Mouse (Mus musculus) CD4-positive naive resting alpha-beta T cell, adult 57 days (primary cell): ENCODE measurements around the gene Pbsn. TPM values are rescaled to one million over a fixed set of nuclear protein-coding genes. Genes with fewer than 3 reads are reported as not detected.

Experiments
- total RNA-seq: library from RNA; stranded (reverse); gene quantifications from one replicate; pipeline ENCODE4 v1.2.4, GENCODE M21; 2023

The Pbsn gene
- total RNA-seq, result not detected

GRCm38 (mm10) chrX:77853523-77853922 lies at the start of gene Pbsn:
Pbsn (minus strand) TSS chrX:77853623.

GRCm38 (mm10) chrX:77864458-77864857 lies 11.0 kb upstream of the Pbsn start, which contains the start of gene Gm14744:
Gm14744 (plus strand) TSS chrX:77864758.

DNA sequence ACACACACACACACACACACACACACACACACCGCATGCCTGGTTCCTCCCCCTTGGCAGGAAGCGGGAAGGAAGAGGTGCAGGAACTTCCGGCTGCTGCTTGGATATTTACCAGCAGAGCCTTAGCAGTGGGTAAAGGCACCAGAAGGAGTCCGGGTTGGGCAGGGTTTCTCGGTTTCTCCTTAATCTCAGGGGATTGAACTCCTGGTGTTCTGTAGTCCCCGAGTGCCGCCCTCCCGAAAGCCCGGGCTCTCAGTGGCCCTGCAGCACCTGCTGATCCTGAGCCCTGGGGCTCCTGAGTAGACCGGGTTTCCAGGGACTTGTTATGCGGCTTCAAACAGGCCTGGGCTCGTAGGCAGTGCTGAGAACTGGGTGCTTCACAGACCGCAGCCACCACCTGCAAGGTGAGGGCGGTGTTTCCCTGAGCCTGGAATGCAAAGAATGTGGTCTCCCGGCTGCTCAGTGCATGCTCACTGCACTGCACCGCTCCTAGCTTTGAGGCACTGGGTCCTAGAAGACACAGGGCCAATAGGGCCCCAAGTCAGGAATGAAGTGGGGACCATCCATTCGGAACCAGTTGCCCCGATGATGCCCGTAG lies 57.1 kb downstream of the Pbsn start, which contains the start of gene Prkx:
Prkx (minus strand) TSS at position 41 of the 598 bp plus-strand sequence.

Other genes starting within 250 kb of the Pbsn start
- gene Prkx, start 57.3 kb downstream of the Pbsn start, total RNA-seq, result 53.1 TPM
- gene Gm14744, start 11.1 kb upstream of the Pbsn start, total RNA-seq, result not detected
- gene 5430402E10Rik, start 71.4 kb upstream of the Pbsn start, total RNA-seq, result not detected
- gene Obp1a, start 237.8 kb upstream of the Pbsn start, total RNA-seq, result not detected